Mouse (Mus musculus): Measurements from ENCODE around the gene Zbtb20.

DNA sequence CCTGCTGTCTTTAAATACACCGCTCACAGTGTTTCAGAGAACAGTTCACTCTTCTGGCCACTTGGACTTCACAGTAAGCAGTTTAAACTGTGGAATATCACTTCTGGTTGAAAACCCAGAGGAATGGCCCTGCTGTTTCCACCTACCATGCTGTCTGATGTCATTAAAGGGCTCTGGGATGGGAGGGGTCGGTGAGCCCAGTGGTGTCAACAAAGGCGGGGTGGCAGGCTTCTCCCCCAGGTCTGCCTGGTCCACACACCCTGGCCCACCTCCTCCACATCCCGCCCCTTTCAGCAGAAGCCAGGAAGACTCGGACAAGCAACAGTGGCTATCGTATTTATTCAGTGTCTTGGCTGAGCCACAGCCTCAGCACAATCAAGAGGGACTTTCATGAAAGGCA lies 743.6 kb downstream of the Zbtb20 start:
- TF ChIP-seq CTCF (IDR thresholded peaks at IDR 0.05; ENCODE audit: borderline replicate concordance, insufficient read depth, low read length) (no peak), POLR2A (IDR thresholded peaks at IDR 0.05; ENCODE audit: low read depth, low read length) (no peak)
